Mouse (Mus musculus) hindbrain, postnatal 0 days (tissue): ENCODE measurements around the gene Nhlrc1. TPM values are rescaled to one million over a fixed set of nuclear protein-coding genes. Genes with fewer than 3 reads are reported as not detected.

Experiments
- ATAC-seq: fragments of 200-750 bp; cut with Nextera tagmentation; 2 replicates; pipeline ENCODE4 v1.8.0; 2017; ENCODE audit warnings: mild to moderate bottlenecking, moderate TSS enrichment, moderate library complexity
- DNase-seq: peaks from one replicate; pipeline ENCODE4 v3.0.0-alpha.2; 2015; ENCODE audit warnings: low spot score
- H3K27ac ChIP-seq: fragments of 300-500 bp; sonication (generic); 2 replicates; pipeline ENCODE4 v1.5.1; 2014; ENCODE audit warnings: mild to moderate bottlenecking
- H3K27me3 ChIP-seq: fragments of 300-500 bp; sonication (generic); 2 replicates; pipeline ENCODE4 v1.6.1; 2014; ENCODE audit warnings: low read length, mixed read lengths; ENCODE audit not compliant: insufficient read depth
- H3K36me3 ChIP-seq: fragments of 300-500 bp; sonication (generic); 2 replicates; pipeline ENCODE4 v1.6.1; 2014; ENCODE audit warnings: low read length, mixed read lengths; ENCODE audit not compliant: insufficient read depth
- H3K4me1 ChIP-seq: fragments of 300-500 bp; sonication (generic); 2 replicates; pipeline ENCODE4 v1.6.1; 2014; ENCODE audit warnings: antibody characterized with exemption, low read length, mixed read lengths; ENCODE audit not compliant: insufficient read depth
- H3K4me2 ChIP-seq: fragments of 300-500 bp; sonication (generic); 2 replicates; pipeline ENCODE4 v1.6.1; 2014; ENCODE audit warnings: low read depth, mild to moderate bottlenecking, low read length, moderate library complexity, mixed read lengths
- H3K4me3 ChIP-seq: fragments of 300-500 bp; sonication (generic); 2 replicates; pipeline ENCODE4 v1.5.1; 2014; ENCODE audit warnings: low read length
- H3K9ac ChIP-seq: fragments of 300-500 bp; sonication (generic); replicated peaks from 2 replicates; pipeline ENCODE4 v1.6.1; 2014; ENCODE audit warnings: mild to moderate bottlenecking, low read length, moderate library complexity, mixed read lengths
- H3K9me3 ChIP-seq: fragments of 300-500 bp; sonication (generic); 2 replicates; pipeline ENCODE4 v1.6.1; 2016; ENCODE audit warnings: low read length, mixed read lengths
- CTCF ChIP-seq: IDR thresholded peaks from 2 replicates; pipeline ENCODE4 v1.5.1; 2016; ENCODE audit warnings: antibody characterized with exemption, control low read depth, low read depth
- WGBS: fragments of 180-500 bp; shearing (Covaris S2); extraction: QIAGEN DNeasy Blood & Tissue Kit; methylation state at CpG from one replicate; pipeline ENCODE4 v1.1.7; 2014; 5-methylcytosine and 5-hydroxymethylcytosine counted together
- polyA plus RNA-seq: library from polyadenylated mRNA; unstranded; fragments of >200 nt; fragmentation: Nextera tagmentation; extraction: Ambion mirVana; gene quantifications from 2 replicates; pipeline ENCODE4 v1.2.1, GENCODE M21; 2015
- total RNA-seq: library from RNA; depleted of rRNA; stranded (reverse); fragments of >200 nt; gene quantifications from 2 replicates; pipeline ENCODE4 v1.2.3, GENCODE M21; 2014; rRNA removed

Nhlrc1 gene
- total and polyA plus RNA-seq, 2 experiments from 2014 or later = 14.1 to 15.1 TPM

DNA sequence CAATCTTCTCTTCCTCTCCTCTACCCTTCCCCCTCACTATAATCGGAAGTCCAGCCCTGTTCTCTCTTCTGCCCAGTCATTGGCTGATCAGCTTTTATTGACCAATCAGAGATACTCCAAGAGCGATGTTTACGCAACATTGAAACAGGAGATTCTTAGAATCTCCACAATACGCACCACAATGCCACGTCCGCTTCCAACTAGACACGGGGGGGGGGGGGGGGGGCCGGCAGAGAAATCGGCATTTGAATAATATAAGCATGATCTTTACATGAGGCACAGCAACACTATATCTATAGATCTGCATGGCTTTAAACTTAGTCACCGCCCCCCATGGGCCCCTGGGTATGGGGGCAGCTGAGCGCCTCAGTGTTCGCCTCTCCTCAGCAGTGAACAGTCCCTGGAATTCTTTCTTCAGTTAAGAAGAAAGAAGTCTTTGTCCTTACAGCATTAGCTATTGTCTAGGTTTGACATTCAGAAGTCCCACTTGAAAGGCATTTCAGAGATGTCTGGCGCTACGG lies 39.6 kb downstream of the Nhlrc1 start:
- H3K27me3 ChIP-seq = no peaks in the 10 kb centered on the region
- peak overlapping the region; percentile 32 for H3K4me3 ChIP-seq
- WGBS = 12% methylated on average over 14 of the region's 14 CpGs
- peak overlapping the region; percentile 64 for H3K4me2 ChIP-seq
- DNase-seq = peak; percentile 77
- peak overlapping the region; percentile 21; the same call in 1 of the 2 replicates for H3K9ac ChIP-seq
- no peaks in the 10 kb centered on the region for H3K9me3 ChIP-seq
- ATAC-seq = peak; percentile 96
- no peak for TF ChIP-seq CTCF
- H3K4me1 ChIP-seq = no peaks in the 10 kb centered on the region
- H3K27ac ChIP-seq = peak overlapping the region; percentile 46; the same call in 1 of the 2 replicates
- H3K36me3 ChIP-seq = no peaks in the 10 kb centered on the region

DNA sequence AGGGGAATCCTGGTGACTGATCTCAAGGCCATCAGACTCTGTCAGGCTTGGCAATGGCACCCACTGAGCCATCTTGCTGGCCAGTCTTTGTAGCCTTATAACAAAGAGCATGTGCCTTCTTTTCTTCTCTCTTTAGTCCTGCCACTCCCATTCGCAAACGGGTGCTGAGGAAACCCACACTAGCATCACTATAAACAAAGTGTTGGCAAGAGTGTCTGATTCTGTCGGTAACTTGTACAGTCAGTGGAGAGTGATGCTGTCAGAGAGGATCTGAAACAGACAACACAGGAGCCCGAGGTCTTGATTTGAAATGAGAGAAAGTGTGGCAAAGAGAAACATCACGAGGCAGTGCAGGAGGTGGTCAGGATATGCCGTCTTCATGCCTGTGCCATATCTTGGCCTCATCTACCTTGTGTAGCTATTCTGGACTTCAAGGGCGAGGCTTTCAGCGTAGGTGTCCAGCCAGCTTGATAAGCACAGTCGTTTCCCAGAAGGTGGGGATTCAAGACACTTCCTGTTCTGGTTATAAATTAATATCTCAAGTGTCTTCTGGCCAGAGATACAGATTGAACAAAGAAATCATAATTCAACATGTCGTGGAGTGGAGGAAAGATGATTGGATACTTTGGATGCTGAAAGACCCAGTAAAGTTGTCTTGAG lies 44.2 kb downstream of the Nhlrc1 start:
- TF ChIP-seq CTCF = no peak
- H3K36me3 ChIP-seq = no peaks in the 10 kb centered on the region

DNA sequence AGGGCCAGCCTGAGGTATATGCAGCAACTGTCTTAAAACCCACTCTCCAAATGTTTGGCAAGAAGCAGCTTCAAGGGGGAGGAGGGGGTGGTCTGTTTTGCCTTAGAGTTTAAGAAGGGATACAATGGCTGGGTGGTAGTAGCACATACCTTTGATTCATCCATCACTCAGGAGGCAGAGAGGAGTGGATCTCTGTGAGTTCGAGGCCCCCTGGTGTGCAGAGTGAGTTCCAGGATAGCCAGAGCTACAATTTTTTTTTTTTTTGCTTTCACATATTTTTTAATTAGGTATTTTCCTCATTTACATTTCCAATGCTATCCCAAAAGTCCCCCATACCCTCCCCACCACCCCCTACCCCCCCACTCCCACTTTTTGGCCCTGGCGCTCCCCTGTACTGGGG lies 46.0 kb downstream of the Nhlrc1 start:
- DNase-seq (no peak), ATAC-seq (no peak)
- Histone ChIP-seq H3K4me2 (no peak overlapping the region), H3K4me1 (no peaks in the 10 kb centered on the region), H3K9me3 (no peaks in the 10 kb centered on the region), H3K9ac (no peak overlapping the region), H3K36me3 (no peaks in the 10 kb centered on the region), H3K4me3 (no peak overlapping the region), H3K27me3 (no peaks in the 10 kb centered on the region), H3K27ac (no peak overlapping the region)
- TF ChIP-seq CTCF = no peak
- WGBS = 95% methylated on average over 2 of the region's 2 CpGs

More for the DNA sequence above, 44.2 kb downstream of the Nhlrc1 start:
- no peak overlapping the region for H3K4me3 ChIP-seq
- no peak overlapping the region for H3K27ac ChIP-seq
- H3K4me1 ChIP-seq = no peaks in the 10 kb centered on the region
- DNase-seq (no peak), ATAC-seq (no peak)
- H3K9ac ChIP-seq = no peak overlapping the region
- H3K9me3 ChIP-seq = no peaks in the 10 kb centered on the region
- H3K27me3 ChIP-seq = no peaks in the 10 kb centered on the region
- H3K4me2 ChIP-seq = no peak overlapping the region
- WGBS = 76% methylated on average over 10 of the region's 10 CpGs

DNA sequence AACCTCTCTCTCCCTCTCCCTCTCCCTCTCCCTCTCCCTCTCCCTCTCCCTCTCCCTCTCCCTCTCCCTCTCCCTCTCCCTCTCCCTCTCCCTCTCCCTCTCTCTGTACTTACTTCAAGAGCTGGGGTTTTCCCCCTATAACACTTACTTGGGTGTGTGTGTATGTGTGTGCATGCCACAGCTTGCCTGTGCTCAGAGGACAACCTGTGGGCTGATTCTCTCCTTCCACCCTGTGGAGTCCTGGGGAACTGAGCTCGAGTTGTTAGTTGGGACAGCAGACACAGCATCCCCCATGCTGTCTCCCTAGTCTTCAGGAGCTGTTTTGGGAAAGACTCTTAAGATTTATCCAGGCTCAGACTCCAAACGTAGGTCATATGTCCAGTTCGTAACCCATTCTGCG lies 47.3 kb downstream of the Nhlrc1 start:
- TF ChIP-seq CTCF = no peak
- no peaks in the 10 kb centered on the region for H3K9me3 ChIP-seq
- 68% methylated on average over 4 of the region's 4 CpGs for WGBS
- H3K27me3 ChIP-seq = no peaks in the 10 kb centered on the region
- H3K36me3 ChIP-seq = no peaks in the 10 kb centered on the region
- ATAC-seq (no peak), DNase-seq (no peak)
- H3K9ac ChIP-seq = no peak overlapping the region
- no peak overlapping the region for H3K4me3 ChIP-seq
- H3K27ac ChIP-seq = no peak overlapping the region
- no peaks in the 10 kb centered on the region for H3K4me1 ChIP-seq
- no peak overlapping the region for H3K4me2 ChIP-seq

Other genes starting within 250 kb of the Nhlrc1 start
- 21.6 and 48.7 TPM in 2 replicates for gene Kif13a, start 85.0 kb downstream of the Nhlrc1 start, total RNA-seq
- gene Kif13a, start 85.0 kb downstream of the Nhlrc1 start, polyA plus RNA-seq = 11.6 and 13.3 TPM in 2 replicates
- 20.5 and 21.9 TPM in 2 replicates for gene Kdm1b, start 28.6 kb upstream of the Nhlrc1 start, total RNA-seq
- 10.7 and 11.9 TPM in 2 replicates for gene Kdm1b, start 28.6 kb upstream of the Nhlrc1 start, polyA plus RNA-seq
- 12.1 and 58.2 TPM in 2 replicates for gene Tpmt, start 29.9 kb upstream of the Nhlrc1 start, total RNA-seq
- gene Tpmt, start 29.9 kb upstream of the Nhlrc1 start, polyA plus RNA-seq = 14.4 and 14.7 TPM in 2 replicates
- gene Dek, start 91.4 kb upstream of the Nhlrc1 start, total RNA-seq = 42.2 and 60.5 TPM in 2 replicates
- 131 and 136 TPM in 2 replicates for gene Dek, start 91.4 kb upstream of the Nhlrc1 start, polyA plus RNA-seq
- gene Rnf144b, start 107.8 kb upstream of the Nhlrc1 start, total RNA-seq = 2.7 and 5.6 TPM in 2 replicates
- 1.7 and 1.8 TPM in 2 replicates for gene Rnf144b, start 107.8 kb upstream of the Nhlrc1 start, polyA plus RNA-seq